Mouse (Mus musculus): ENCODE data around the gene Mafk. TPM values are rescaled to one million over a fixed set of nuclear protein-coding genes. Genes with fewer than 3 reads are reported as not detected.
A peak's percentile ranks its signal among the peaks of the same experiment; 100 is the strongest.

Gene Mafk
- polyA plus RNA-seq, 1 experiment from 2014 or later: 19.4 TPM

- Histone ChIP-seq H3K4me1 (replicated peaks; ENCODE audit: control insufficient read depth, insufficient read depth) (peaks cover 30% of the 10 kb centered on the region), H3K4me3 (ENCODE audit: low read depth, low read length) (peak overlapping the region; percentile 84), H3K27me3 (ENCODE audit: control insufficient read depth, insufficient read depth, low read length) (no peaks in the 10 kb centered on the region), H3K4me2 (replicated peaks; ENCODE audit: low read depth) (peak overlapping the region; percentile 99), H3K9ac (ENCODE audit: low read length) (peak overlapping the region; percentile 95), H3K27ac (replicated peaks) (peak overlapping the region; percentile 98), H3K36me3 (ENCODE audit: control insufficient read depth, insufficient read depth, low read length) (no peaks in the 10 kb centered on the region), H3K9me3 (ENCODE audit: control insufficient read depth, low read length) (no peaks in the 10 kb centered on the region)
- WGBS: 16% methylated on average over 11 of the region's 11 CpGs
- peak; percentile 83 for DNase-seq (ENCODE audit: low spot score)
- TF ChIP-seq EP300 (optimal IDR thresholded peaks at IDR 0.05) (no peak), CTCF (IDR thresholded peaks at IDR 0.05; ENCODE audit: low read depth) (no peak)
- peak; percentile 46 for ATAC-seq (ENCODE audit: low FRiP score, low TSS enrichment)
These were observed 2.2 kb downstream of the Mafk start for GRCm38 (mm10) chr5:139793338-139794089.

- Histone ChIP-seq H3K27ac (replicated peaks) (peak overlapping the region; percentile 98), H3K4me3 (ENCODE audit: low read depth, low read length) (no peak overlapping the region), H3K4me2 (replicated peaks; ENCODE audit: low read depth) (peak overlapping the region; percentile 99), H3K9ac (ENCODE audit: low read length) (peak overlapping the region; percentile 54), H3K4me1 (replicated peaks; ENCODE audit: control insufficient read depth, insufficient read depth) (peaks cover 30% of the 10 kb centered on the region), H3K27me3 (ENCODE audit: control insufficient read depth, insufficient read depth, low read length) (no peaks in the 10 kb centered on the region), H3K36me3 (ENCODE audit: control insufficient read depth, insufficient read depth, low read length) (peaks cover 2% of the 10 kb centered on the region; the same call in 1 of the 2 replicates), H3K9me3 (ENCODE audit: control insufficient read depth, low read length) (no peaks in the 10 kb centered on the region)
- TF ChIP-seq EP300 (optimal IDR thresholded peaks at IDR 0.05): no peak
- no peak for TF ChIP-seq CTCF (IDR thresholded peaks at IDR 0.05; ENCODE audit: low read depth)
- ATAC-seq (ENCODE audit: low FRiP score, low TSS enrichment) (no peak), DNase-seq (ENCODE audit: low spot score) (no peak)
- 78% methylated on average over 5 of the region's 5 CpGs for WGBS
These were observed 2.8 kb downstream of the Mafk start for GRCm38 (mm10) chr5:139794137-139794536.

- DNase-seq (ENCODE audit: low spot score): peak; percentile 49
- Histone ChIP-seq H3K4me2 (replicated peaks; ENCODE audit: low read depth) (no peak overlapping the region), H3K4me1 (replicated peaks; ENCODE audit: control insufficient read depth, insufficient read depth) (peaks cover 30% of the 10 kb centered on the region), H3K4me3 (ENCODE audit: low read depth, low read length) (no peak overlapping the region), H3K27ac (replicated peaks) (peak overlapping the region; percentile 49; the same call in 1 of the 2 replicates), H3K27me3 (ENCODE audit: control insufficient read depth, insufficient read depth, low read length) (no peaks in the 10 kb centered on the region), H3K9me3 (ENCODE audit: control insufficient read depth, low read length) (no peaks in the 10 kb centered on the region), H3K36me3 (ENCODE audit: control insufficient read depth, insufficient read depth, low read length) (peaks cover 9% of the 10 kb centered on the region; the same call in 1 of the 2 replicates), H3K9ac (ENCODE audit: low read length) (0 out of 2 replicates have a peak overlapping the region, but pooled peaks have one; percentile 27)
- peak; percentile 8 for ATAC-seq (ENCODE audit: low FRiP score, low TSS enrichment)
- TF ChIP-seq EP300 (optimal IDR thresholded peaks at IDR 0.05): no peak
- no peak for TF ChIP-seq CTCF (IDR thresholded peaks at IDR 0.05; ENCODE audit: low read depth)
- WGBS: 54% methylated on average over 10 of the region's 10 CpGs
These were observed 3.6 kb downstream of the Mafk start for GRCm38 (mm10) chr5:139794938-139795337.

GRCm38 (mm10) chr5:139796001-139796620, 4.8 kb downstream of the Mafk start:
- Histone ChIP-seq H3K4me3 (ENCODE audit: low read depth, low read length) (no peak overlapping the region), H3K9ac (ENCODE audit: low read length) (0 out of 2 replicates have a peak overlapping the region, but pooled peaks have one; percentile 23), H3K36me3 (ENCODE audit: control insufficient read depth, insufficient read depth, low read length) (peaks cover 21% of the 10 kb centered on the region), H3K4me1 (replicated peaks; ENCODE audit: control insufficient read depth, insufficient read depth) (peaks cover 30% of the 10 kb centered on the region), H3K9me3 (ENCODE audit: control insufficient read depth, low read length) (no peaks in the 10 kb centered on the region), H3K27ac (replicated peaks) (peak overlapping the region; percentile 79), H3K27me3 (ENCODE audit: control insufficient read depth, insufficient read depth, low read length) (no peaks in the 10 kb centered on the region), H3K4me2 (replicated peaks; ENCODE audit: low read depth) (peak overlapping the region; percentile 43)
- no peak for ATAC-seq (ENCODE audit: low FRiP score, low TSS enrichment)
- no peak for TF ChIP-seq CTCF (IDR thresholded peaks at IDR 0.05; ENCODE audit: low read depth)
- 61% methylated on average over 9 of the region's 9 CpGs for WGBS
- DNase-seq (ENCODE audit: low spot score): peak; percentile 34

GRCm38 (mm10) chr5:139796900-139797299, 5.6 kb downstream of the Mafk start:
- DNase-seq (ENCODE audit: low spot score) (peak; percentile 89), ATAC-seq (ENCODE audit: low FRiP score, low TSS enrichment) (peak; percentile 74)
- peaks cover 21% of the 10 kb centered on the region for H3K36me3 ChIP-seq (ENCODE audit: control insufficient read depth, insufficient read depth, low read length)
- WGBS: 5% methylated on average over 13 of the region's 13 CpGs
- no peaks in the 10 kb centered on the region for H3K27me3 ChIP-seq (ENCODE audit: control insufficient read depth, insufficient read depth, low read length)
- peak overlapping the region; percentile 89 for H3K27ac ChIP-seq (replicated peaks)
- H3K4me1 ChIP-seq (replicated peaks; ENCODE audit: control insufficient read depth, insufficient read depth): peaks cover 30% of the 10 kb centered on the region
- H3K9ac ChIP-seq (ENCODE audit: low read length): peak overlapping the region; percentile 35
- peak overlapping the region; percentile 43 for H3K4me2 ChIP-seq (replicated peaks; ENCODE audit: low read depth)
- peak overlapping the region; percentile 24 for H3K4me3 ChIP-seq (ENCODE audit: low read depth, low read length)
- no peaks in the 10 kb centered on the region for H3K9me3 ChIP-seq (ENCODE audit: control insufficient read depth, low read length)
- TF ChIP-seq EP300 (optimal IDR thresholded peaks at IDR 0.05): no peak
- TF ChIP-seq CTCF (IDR thresholded peaks at IDR 0.05; ENCODE audit: low read depth): no peak

Measured in stomach, postnatal 0 days (tissue).